Mouse (Mus musculus) left cerebral cortex, postnatal 36 days (tissue): ENCODE data around the gene Nms. TPM values are rescaled to one million over a fixed set of nuclear protein-coding genes. Genes with fewer than 3 reads are reported as not detected.
A peak's percentile ranks its signal among the peaks of the same experiment; 100 is the strongest.

Source experiments
- DNase-seq, 2 experiments: peaks; one replicate each; pipeline ENCODE4 v3.0.0; 2021 to 2022; ENCODE audit warnings: low spot score in 2 of 2, mixed read lengths in 1 of 2
- intact Hi-C: fragments of 180-260 bp; cut with DNase I; formaldehyde crosslinking; loops from one replicate; pipeline ENCODE4 v1.15.1; 2025
- total RNA-seq, 2 experiments: library from RNA; stranded (reverse); gene quantifications; 2 replicates each; pipeline ENCODE4 v1.2.3; 2021

Gene Nms
- total RNA-seq: not detected

DNA sequence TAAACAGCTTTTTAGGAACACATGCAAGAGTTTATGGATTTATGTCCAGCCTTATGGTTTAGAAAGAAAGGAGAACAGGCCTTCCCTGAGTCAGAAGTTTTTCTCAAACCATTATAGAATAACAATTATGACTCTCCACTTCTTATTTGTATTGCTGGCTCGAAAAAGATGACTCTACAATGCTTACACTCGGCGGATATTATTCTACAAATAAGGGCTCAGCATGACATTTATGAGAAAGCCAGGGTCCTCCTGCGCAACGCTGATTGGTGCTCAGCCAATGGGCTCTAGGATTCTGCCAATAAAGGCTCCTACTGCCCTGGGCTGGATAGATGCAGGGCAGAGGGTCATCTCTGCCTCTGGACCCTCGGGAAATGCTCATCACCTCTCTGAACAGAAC is at the start of gene Nms:
Nms (plus strand) TSS at position 301 of the 400 bp plus-strand sequence.
- intact Hi-C loops: no loop called here
- DNase-seq: no peak

- no peak for DNase-seq
- intact Hi-C loops: no loop called here
These were observed 47.5 kb upstream of the Nms start for GRCm38 (mm10) chr1:38891444-38891843.

GRCm38 (mm10) chr1:38893081-38893480 is 45.9 kb upstream of the Nms start:
- intact Hi-C loops: no loop called here
- DNase-seq: no peak

GRCm38 (mm10) chr1:38897431-38898248 is 41.3 kb upstream of the Nms start, which contains the start of gene Chst10:
Chst10 (minus strand) TSS chr1:38898161.
- intact Hi-C loops: loop anchor here (1.0 kb wide), 1 partner anchor 90 kb away; no protein-coding TSS in a partner anchor
- DNase-seq: peak; percentile 79 to 90

- DNase-seq: no peak
- intact Hi-C loops: no loop called here
These were observed 36.4 kb upstream of the Nms start for GRCm38 (mm10) chr1:38902571-38902970.

GRCm38 (mm10) chr1:38903985-38904384 is 35.0 kb upstream of the Nms start:
- DNase-seq: no peak
- intact Hi-C loops: no loop called here

- intact Hi-C loops: no loop called here
- DNase-seq: no peak
These were observed 10.0 kb upstream of the Nms start for GRCm38 (mm10) chr1:38928996-38929395.

DNA sequence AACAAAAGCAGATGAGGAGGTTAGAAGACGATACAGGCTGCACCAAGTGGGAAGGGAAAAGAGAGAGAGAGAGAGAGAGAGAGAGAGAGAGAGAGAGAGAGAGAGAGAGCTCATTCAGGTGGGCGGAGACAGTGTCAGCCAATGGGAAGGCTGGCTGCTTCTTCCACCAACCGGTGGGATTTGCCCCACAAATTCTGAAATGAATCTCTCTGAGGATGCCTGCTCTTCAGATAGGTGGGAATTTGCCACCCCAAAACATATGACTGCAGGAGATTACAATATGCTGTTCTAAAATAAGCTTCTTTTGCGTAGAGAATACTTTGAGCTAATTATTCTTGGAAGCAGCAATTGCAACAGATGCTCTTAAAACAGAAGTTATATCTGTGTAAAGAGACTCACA is 9.5 kb upstream of the Nms start:
- intact Hi-C loops: no loop called here
- peak; percentile 17 to 40 for DNase-seq

GRCm38 (mm10) chr1:38930767-38931166 is 8.2 kb upstream of the Nms start:
- peak; percentile 13 to 47 for DNase-seq
- intact Hi-C loops: no loop called here

DNA sequence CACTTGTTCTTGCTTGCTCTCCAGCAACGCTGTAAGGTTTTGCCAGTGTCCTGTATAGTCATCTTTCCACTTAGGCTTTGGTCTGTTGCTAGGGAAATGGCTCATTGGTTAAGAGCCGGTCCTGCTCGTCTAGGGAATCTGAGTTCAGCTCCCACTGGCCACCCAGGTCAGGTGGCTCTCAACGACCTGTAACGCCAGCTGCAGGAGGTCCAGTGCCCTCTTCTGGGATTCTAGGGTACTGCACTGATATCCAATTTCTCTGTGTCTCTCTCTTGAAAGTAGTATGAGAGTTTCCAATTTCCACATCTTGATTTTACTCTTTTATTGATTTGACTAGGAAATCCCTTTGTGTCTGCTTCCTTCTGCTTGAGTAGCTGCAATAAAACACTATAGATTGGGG is 4.3 kb upstream of the Nms start:
- DNase-seq: no peak

DNA sequence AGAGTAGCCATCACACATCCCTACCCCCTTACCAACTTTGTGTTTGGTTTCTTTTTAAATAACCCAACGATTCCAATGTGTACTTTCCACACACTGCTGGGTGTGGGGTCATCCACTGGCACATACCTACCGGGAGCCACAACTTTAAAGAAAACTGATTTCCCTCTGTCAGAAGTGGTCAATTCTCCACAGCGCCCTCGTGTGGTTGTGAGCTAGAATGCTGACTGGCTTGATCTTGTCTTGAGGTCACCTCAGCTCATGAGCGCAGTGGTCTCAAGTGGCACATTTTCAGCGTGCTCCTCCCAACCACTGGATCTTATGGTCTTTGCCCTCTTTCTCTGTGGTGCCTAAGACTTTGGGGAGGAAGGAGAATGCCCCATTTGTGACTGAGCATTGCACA is 2.2 kb upstream of the Nms start:
- DNase-seq: peak in 1 of 2 experiments; percentile 12
- intact Hi-C loops: no loop called here

More for the DNA sequence above, 4.3 kb upstream of the Nms start:
- intact Hi-C loops: loop anchor here (2.0 kb wide), 1 partner anchor 72 kb away; no protein-coding TSS in a partner anchor

DNA sequence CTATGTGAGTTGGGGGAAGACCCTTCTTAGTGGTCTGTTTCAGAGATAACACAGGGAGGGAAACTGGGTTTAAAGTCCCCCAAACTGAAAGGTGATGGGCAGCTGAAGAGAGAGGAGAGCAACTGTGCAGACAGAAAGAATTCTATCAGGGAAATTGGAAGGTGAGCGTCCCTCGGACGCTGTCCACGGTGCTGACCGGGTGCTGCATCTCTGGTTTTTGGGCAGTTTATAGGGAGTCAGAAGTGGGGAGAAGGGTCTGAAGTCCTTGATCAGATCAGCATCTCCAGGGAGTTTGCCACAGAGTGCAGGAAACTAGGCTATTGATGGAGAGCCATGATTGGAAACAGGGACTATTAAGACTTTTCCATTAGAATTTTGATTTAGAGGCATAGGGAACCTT is 659 bp downstream of the Nms start:
- intact Hi-C loops: no loop called here
- no peak for DNase-seq

DNA sequence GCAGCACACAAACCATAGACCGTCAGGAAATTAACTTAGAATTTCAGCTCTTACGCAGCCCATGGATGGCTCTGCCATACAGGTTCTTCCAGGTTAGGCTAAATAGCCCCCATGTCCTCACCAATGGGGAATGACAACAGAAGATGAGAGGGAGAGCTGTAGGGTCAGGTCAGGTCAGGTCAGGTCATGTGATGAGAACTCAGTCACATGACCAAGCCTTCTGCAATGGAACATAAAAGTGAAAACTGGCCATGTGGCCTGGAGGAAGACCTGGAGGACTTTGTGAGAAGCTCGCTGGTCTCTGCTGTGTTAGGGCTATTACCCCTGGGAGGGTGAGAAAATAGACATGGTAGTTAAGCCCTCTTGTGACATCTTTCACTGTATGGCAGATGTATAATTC is 17.5 kb downstream of the Nms start:
- intact Hi-C loops: no loop called here

DNA sequence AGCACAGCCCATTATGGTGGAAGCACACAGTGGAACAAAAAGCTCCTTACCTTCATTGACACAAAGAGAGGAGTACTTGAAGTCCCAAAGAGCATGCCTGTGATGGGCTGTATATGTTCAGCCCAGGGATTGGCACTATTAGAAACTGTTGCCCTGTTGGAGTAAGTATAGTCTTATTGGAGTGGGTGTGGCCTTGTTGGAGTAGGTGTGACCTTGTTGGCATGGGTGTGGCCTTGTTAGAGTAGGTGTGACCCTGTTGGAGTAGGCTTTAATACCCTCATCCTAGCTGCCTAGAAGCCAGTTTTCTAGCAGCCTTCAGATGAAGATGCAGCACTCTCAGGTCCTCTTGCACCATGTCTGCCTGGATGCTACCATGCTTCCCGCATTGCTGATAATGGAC is 30.2 kb downstream of the Nms start:
- no peak for DNase-seq
- intact Hi-C loops: no loop called here

More for the DNA sequence above, 17.5 kb downstream of the Nms start:
- no peak for DNase-seq

GRCm38 (mm10) chr1:38971712-38972111 is 32.8 kb downstream of the Nms start:
- intact Hi-C loops: no loop called here
- DNase-seq: no peak

- DNase-seq: peak; percentile 11 to 26
- intact Hi-C loops: no loop called here
These were observed 34.1 kb downstream of the Nms start for GRCm38 (mm10) chr1:38972986-38973592.

- DNase-seq: no peak
- intact Hi-C loops: no loop called here
These were observed 41.0 kb downstream of the Nms start for GRCm38 (mm10) chr1:38979953-38980352.

- intact Hi-C loops: no loop called here
- DNase-seq: no peak
These were observed 44.9 kb downstream of the Nms start for GRCm38 (mm10) chr1:38983870-38984269.

- intact Hi-C loops: no loop called here
These were observed 46.4 kb downstream of the Nms start, which contains the start of gene Pdcl3 for GRCm38 (mm10) chr1:38985308-38985707. Pdcl3 (plus strand) TSS chr1:38985608.

DNA sequence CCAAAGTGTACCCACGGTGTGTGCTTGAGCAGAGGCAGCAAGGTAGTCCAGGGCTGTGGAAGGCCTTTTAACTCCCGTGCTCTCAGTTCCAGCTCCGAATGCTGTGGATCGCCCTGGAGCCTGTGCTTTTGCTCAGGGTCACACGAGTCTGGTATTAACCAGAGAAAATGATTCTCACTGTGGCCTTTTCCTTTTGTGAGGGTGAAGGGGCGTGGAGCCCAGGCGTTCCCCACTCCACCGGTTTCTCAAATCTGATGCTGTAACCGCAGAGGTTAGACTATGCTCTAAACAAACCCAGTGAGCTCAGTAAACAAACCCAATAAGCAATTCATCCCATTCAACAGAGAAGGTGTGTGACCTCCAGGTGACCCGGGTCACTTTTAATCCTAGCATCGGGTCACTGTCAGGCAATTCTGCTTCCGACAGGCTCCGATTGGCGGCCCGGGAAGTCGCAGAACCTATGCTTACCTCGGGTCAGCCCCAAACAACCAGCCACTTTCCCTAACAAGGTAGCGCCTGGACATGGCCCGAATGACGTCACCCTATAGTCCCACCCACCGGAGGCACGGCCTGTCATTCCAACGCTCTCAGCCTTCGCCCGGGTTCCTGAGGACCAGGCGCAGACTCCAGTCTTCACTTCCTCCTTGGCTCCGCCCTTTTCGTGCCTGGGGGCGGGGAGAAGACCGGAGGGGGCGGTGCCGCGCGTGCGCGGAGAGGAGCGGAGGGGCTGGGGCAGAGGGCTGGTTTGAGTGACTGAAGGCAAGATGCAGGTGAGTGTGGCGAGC is 48.3 kb downstream of the Nms start:
- intact Hi-C loops: loop anchor here (1.0 kb wide), 1 partner anchor 89 kb away; the partner anchor contains the start of gene Chst10
- DNase-seq: peak; percentile 95 to 96

More at GRCm38 (mm10) chr1:38985308-38985707, 46.4 kb downstream of the Nms start, which contains the start of gene Pdcl3:
- DNase-seq: no peak
